Mouse (Mus musculus) heart, embryonic 14.5 days (tissue): Measurements from ENCODE around the gene Abcb9. TPM values are rescaled to one million over a fixed set of nuclear protein-coding genes. Genes with fewer than 3 reads are reported as not detected.

Source experiments
- ATAC-seq: fragments of 200-750 bp; cut with Nextera tagmentation; 2 replicates; pipeline ENCODE4 v1.8.0; 2017; ENCODE audit warnings: low read depth, moderate TSS enrichment; ENCODE audit not compliant: insufficient number of reproducible peaks, insufficient read depth, low FRiP score
- H3K27ac ChIP-seq, 2 experiments: fragments of 200-500 bp in 1 of 2; fragments of 300-500 bp in 1 of 2; sonication (generic) in 1 of 2; replicated peaks in 1 of 2; 2 replicates each; pipeline ENCODE4 v1.5.1; 2012 to 2014; ENCODE audit warnings: low read depth in 2 of 2, low read length in 2 of 2, control low read depth in 1 of 2, mild to moderate bottlenecking in 1 of 2, mixed read lengths in 1 of 2; ENCODE audit not compliant: control insufficient read depth in 1 of 2, insufficient read depth in 1 of 2
- H3K27me3 ChIP-seq: fragments of 300-500 bp; sonication (generic); 2 replicates; pipeline ENCODE4 v1.6.1; 2014; ENCODE audit warnings: mild to moderate bottlenecking, low read length, control low read depth; ENCODE audit not compliant: control insufficient read depth, insufficient read depth
- H3K36me3 ChIP-seq: fragments of 300-500 bp; sonication (generic); 2 replicates; pipeline ENCODE4 v1.6.1; 2014; ENCODE audit warnings: mild to moderate bottlenecking, control low read depth, low read length, mixed read lengths; ENCODE audit not compliant: control insufficient read depth, insufficient read depth
- H3K4me1 ChIP-seq, 2 experiments: fragments of 200-500 bp in 1 of 2; fragments of 300-500 bp in 1 of 2; sonication (generic) in 1 of 2; 2 replicates each; pipeline ENCODE4 v1.6.1; 2012 to 2014; ENCODE audit warnings: low read length in 2 of 2, control low read depth in 1 of 2, mixed read lengths in 1 of 2; ENCODE audit not compliant: control insufficient read depth in 2 of 2, insufficient read depth in 2 of 2
- H3K4me2 ChIP-seq: fragments of 300-500 bp; sonication (generic); 2 replicates; pipeline ENCODE4 v1.6.1; 2014; ENCODE audit warnings: mild to moderate bottlenecking, low read length
- H3K4me3 ChIP-seq, 2 experiments: fragments of 200-500 bp in 1 of 2; fragments of 300-500 bp in 1 of 2; sonication (generic) in 1 of 2; 2 replicates each; pipeline ENCODE4 v1.5.1; 2012 to 2014; ENCODE audit warnings: low read length in 2 of 2, mild to moderate bottlenecking in 2 of 2, control low read depth in 1 of 2, low read depth in 1 of 2, moderate library complexity in 1 of 2; ENCODE audit not compliant: control insufficient read depth in 1 of 2, insufficient read depth in 1 of 2
- H3K9ac ChIP-seq: fragments of 300-500 bp; sonication (generic); 2 replicates; pipeline ENCODE4 v1.6.1; 2014; ENCODE audit warnings: mild to moderate bottlenecking, low read length
- H3K9me3 ChIP-seq: fragments of 300-500 bp; sonication (generic); 2 replicates; pipeline ENCODE4 v1.6.1; 2016; ENCODE audit warnings: low read length, control low read depth; ENCODE audit not compliant: control insufficient read depth
- WGBS: fragments of 180-500 bp; shearing (Covaris S2); extraction: QIAGEN DNeasy Blood & Tissue Kit; methylation state at CpG from one replicate; pipeline ENCODE4 v1.1.7; 2014; 5-methylcytosine and 5-hydroxymethylcytosine counted together
- polyA plus RNA-seq: library from polyadenylated mRNA; unstranded; fragments of >200 nt; fragmentation: Nextera tagmentation; extraction: Ambion mirVana; gene quantifications from 2 replicates; pipeline ENCODE4 v1.2.1, GENCODE M21; 2014

Abcb9 gene
- polyA plus RNA-seq, 1 experiment from 2014 or later, result 0.97 TPM

DNA sequence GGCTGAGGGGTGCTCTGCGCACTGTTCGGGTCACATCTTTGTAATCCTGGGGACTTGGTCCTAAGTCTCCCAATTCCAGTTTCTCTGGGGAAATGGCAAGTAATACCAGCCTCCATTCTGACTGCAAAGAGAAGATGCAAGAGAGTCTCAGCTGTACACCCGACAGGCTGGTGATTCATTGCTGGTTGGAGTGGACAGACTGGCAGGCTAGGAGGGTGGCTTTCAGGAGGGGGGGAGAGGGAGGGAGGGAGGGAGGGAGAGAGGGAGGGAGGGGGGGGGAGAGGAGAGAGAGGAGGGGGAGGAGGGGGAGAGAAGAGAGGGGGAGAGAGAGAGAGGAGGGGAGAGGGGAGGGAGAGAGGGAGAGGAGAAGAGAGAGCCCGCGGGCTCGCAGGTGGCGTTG lies 19.9 kb upstream of the Abcb9 start:
- WGBS, result 22% methylated on average over 7 of the region's 7 CpGs
- peak overlapping the region; percentile 94 for H3K4me2 ChIP-seq
- H3K9me3 ChIP-seq, result no peaks in the 10 kb centered on the region
- no peak for ATAC-seq
- peaks cover 45% of the 10 kb centered on the region for H3K36me3 ChIP-seq
- peak overlapping the region; percentile 96 for H3K4me3 ChIP-seq
- H3K4me1 ChIP-seq, result peaks cover 18 to 19% of the 10 kb centered on the region in 2 experiments
- peak overlapping the region in 1 of 2 experiments; percentile 79; a peak in 2 of 4 replicates for H3K27ac ChIP-seq
- H3K9ac ChIP-seq, result peak overlapping the region; percentile 97
- H3K27me3 ChIP-seq, result no peaks in the 10 kb centered on the region

DNA sequence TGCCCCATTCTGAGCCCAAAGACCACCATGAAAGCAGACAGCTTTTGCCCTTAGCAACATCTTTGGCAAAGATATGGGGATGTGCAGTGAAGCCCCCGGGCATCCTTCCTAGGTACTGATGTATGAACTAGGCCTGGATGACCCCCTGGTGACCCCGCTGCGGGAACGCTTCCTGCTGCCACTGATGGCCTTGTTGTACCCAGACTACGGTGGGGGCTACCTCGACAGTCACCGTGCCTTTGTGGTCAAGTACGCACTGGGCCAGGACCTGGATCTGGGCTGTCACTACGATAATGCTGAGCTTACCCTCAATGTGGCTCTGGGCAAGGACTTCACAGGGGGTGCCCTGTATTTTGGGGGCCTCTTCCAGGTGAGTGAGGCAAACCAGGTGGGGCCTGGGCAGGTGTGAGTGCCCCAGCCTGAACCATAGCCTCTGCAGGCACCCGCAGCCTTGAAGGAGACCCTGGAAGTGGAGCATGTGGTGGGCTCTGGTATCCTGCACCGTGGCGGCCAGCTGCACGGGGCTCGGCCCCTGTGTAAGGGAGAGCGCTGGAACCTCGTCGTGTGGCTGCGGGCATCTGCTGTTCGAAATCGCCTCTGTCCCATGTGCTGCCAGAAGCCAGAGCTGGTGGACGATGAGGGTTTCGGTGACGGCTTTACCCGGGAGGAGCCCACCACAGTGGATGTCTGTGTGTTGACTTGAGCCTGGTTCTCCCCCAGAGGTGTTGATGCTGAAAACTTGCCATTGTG lies 18.9 kb upstream of the Abcb9 start:
- WGBS, result 91% methylated on average over 24 of the region's 24 CpGs
- no peak overlapping the region for H3K4me3 ChIP-seq
- no peaks in the 10 kb centered on the region for H3K27me3 ChIP-seq
- no peak overlapping the region for H3K4me2 ChIP-seq
- no peak overlapping the region for H3K9ac ChIP-seq
- H3K9me3 ChIP-seq, result no peaks in the 10 kb centered on the region
- ATAC-seq, result no peak
- peaks cover 18 to 19% of the 10 kb centered on the region in 2 experiments for H3K4me1 ChIP-seq
- H3K36me3 ChIP-seq, result peaks cover 34% of the 10 kb centered on the region
- H3K27ac ChIP-seq, result no peak overlapping the region

DNA sequence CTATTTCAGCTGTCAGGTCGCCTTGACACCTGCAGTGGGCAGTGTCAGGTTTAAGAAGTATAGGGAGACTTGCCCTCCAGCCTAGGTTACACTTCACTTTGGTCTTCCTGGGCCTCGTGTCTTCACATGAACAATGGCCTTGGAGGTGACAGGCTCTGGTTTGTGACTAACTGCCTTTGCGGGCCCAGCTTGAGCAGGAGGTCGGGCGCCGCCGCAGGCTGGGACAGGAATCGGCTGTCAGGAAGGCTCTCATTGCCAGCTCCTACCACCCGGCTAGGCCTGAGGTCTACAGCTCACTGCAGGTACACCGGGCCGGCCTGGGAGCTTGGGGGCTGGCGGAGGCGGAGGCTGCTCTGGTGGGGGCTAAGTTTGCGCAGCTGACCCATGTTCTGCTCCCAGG lies 17.4 kb upstream of the Abcb9 start:
- ATAC-seq, result no peak

DNA sequence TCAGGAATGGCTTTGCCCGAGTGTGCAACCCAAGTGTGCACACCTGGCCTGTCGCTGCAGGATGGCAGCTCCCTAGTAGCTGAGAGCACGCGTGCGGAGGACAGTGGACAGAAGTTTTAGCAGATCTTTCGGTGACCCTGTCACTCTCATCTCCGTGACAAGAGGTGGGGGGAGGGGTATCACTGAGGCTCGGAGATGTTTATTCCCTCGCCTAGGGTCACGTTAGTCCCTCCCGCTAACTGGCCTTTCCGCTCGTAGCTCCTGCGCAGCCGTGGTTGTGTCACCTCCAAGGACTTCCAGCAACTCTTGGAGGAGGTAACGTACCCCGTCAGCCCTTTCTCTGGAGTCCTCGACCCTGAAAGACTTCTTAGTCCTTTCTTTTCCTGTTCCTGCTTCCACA lies 16.9 kb upstream of the Abcb9 start:
- Histone ChIP-seq H3K27me3 (no peaks in the 10 kb centered on the region), H3K36me3 (peaks cover 15% of the 10 kb centered on the region; the same call in 1 of the 2 replicates), H3K9ac (peak overlapping the region; percentile 77), H3K4me2 (peak overlapping the region; percentile 88), H3K4me1 (peaks cover 18 to 19% of the 10 kb centered on the region in 2 experiments), H3K9me3 (no peaks in the 10 kb centered on the region), H3K4me3 (peak overlapping the region; percentile 79 to 81), H3K27ac (peak overlapping the region; percentile 18 to 88; a peak in 3 of 4 replicates)
- WGBS, result 3% methylated on average over 18 of the region's 18 CpGs
- ATAC-seq, result no peak

More for the DNA sequence above, 17.4 kb upstream of the Abcb9 start:
- Histone ChIP-seq H3K4me2 (peak overlapping the region; percentile 88), H3K9ac (peak overlapping the region; percentile 77), H3K36me3 (peaks cover 20% of the 10 kb centered on the region), H3K4me1 (peaks cover 18 to 19% of the 10 kb centered on the region in 2 experiments), H3K4me3 (peak overlapping the region; percentile 79 to 81), H3K27ac (peak overlapping the region; percentile 18 to 88; a peak in 2 of 4 replicates), H3K9me3 (no peaks in the 10 kb centered on the region), H3K27me3 (no peaks in the 10 kb centered on the region)
- 16% methylated on average over 14 of the region's 14 CpGs for WGBS

DNA sequence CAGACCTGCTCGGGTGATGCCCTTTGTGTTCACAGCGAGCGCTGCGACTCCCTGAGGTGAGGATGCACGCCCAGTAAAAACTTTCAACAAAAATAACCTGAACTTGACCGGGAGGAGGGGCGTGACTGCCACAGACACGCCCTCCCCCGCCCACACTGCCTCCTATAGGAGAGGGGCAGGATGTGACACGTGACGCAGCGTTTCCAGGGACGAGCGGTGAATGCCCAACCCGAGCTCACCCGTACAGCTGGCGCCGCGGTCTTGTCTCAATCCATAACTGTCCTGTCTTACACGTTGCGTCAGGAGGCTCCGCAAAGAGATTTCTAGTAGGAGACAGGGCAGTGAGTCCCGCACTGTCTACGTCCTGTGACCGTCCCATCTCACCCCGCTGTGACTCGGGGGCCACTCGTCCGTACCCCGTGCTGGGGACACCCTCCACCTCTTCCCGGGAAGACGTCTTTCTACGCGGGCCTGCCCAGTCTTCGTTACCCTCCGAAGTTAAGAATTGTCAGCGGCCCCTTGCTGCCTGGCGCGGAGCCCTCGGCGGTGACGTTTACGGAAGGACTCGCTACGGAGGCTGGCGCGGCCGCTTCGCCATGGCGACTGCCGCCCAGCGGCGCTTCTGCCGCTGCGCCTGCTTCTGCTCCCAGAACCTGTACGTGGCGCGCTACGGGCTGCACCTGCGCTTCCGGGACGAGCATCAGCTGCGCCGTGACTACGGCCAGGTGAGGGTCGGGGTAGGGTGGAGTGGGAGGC lies 16.3 kb upstream of the Abcb9 start, which contains the start of gene Ogfod2:
Gene Ogfod2, plus strand, starts transcription at position 556 of the 756 bp plus-strand sequence.
- Histone ChIP-seq H3K9me3 (no peaks in the 10 kb centered on the region), H3K9ac (peak within 1 kb of the TSS; percentile 77), H3K27ac (peak within 1 kb of the TSS; percentile 88 to 94), H3K36me3 (peaks cover 10% of the 10 kb centered on the region; the same call in 1 of the 2 replicates), H3K4me3 (peak within 1 kb of the TSS; percentile 79 to 81), H3K4me2 (peak within 1 kb of the TSS; percentile 88), H3K27me3 (no peaks in the 10 kb centered on the region), H3K4me1 (peaks cover 15 to 16% of the 10 kb centered on the region in 2 experiments)
- WGBS, result under 1% methylated on average over 66 of the region's 66 CpGs
- ATAC-seq, result peak; percentile 97

DNA sequence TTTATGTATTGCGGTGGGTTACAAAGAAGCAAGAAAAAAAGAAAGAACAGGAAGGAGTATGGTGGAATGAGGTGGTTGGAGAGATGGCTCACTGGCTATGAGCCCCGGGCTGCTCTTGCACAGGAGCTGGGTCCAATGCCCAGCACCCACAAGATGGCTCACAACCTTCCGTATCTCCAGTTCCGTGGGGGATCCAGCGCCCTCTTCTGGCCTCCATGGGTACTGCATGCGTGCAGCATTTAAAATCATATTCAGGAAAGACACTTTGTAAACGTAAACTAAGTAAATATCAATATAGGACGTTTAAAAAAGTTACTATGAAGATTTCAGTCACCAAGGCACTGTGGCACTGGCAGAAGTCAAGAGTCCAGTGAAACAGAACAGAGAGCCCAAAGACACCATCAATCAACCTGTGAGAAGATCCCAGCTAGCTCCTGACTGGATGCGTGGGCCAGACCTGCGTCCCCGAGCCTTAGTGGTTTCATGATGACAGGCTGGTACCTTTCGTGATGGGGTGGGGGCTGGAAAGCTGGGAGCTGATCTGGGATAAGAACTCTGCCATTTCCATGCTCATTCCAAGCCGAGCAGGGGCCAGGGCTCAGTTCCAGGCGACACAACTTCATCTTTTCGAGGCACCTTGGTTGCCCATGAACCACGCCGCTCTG lies 15.6 kb upstream of the Abcb9 start:
- H3K27ac ChIP-seq, result peak overlapping the region; percentile 71 to 88
- 30% methylated on average over 17 of the region's 17 CpGs for WGBS
- H3K4me1 ChIP-seq, result peaks cover 10 to 11% of the 10 kb centered on the region in 2 experiments
- no peaks in the 10 kb centered on the region for H3K27me3 ChIP-seq
- no peak for ATAC-seq
- H3K4me2 ChIP-seq, result peak overlapping the region; percentile 88
- H3K36me3 ChIP-seq, result peaks cover 10% of the 10 kb centered on the region; the same call in 1 of the 2 replicates
- H3K4me3 ChIP-seq, result peak overlapping the region; percentile 79 to 81
- peak overlapping the region; percentile 74 for H3K9ac ChIP-seq
- no peaks in the 10 kb centered on the region for H3K9me3 ChIP-seq

DNA sequence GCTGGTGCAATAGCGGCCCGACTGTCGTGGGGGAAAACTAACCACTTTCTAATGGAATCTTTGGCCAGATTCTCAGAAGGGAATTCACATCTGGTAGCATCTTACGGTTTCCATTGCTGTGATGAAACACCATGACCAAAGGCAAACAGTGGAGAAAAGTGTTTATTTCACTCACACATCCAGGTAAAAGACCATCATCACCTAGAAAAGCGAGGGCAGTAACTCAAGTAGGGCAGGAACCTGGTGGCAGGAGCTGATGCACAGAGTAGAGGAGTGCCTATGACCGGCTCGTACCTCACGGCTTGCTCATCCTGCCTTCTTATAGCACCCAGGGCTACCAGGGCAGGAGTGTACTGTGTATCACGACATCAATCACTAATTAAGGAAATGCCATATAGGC lies 8.0 kb upstream of the Abcb9 start:
- H3K4me2 ChIP-seq, result no peak overlapping the region
- H3K9me3 ChIP-seq, result 0 out of 2 replicates have a peak, but pooled peaks cover 3% of the 10 kb centered on the region
- H3K27ac ChIP-seq, result no peak overlapping the region
- H3K9ac ChIP-seq, result no peak overlapping the region
- no peak for ATAC-seq
- H3K27me3 ChIP-seq, result no peaks in the 10 kb centered on the region
- H3K36me3 ChIP-seq, result no peaks in the 10 kb centered on the region
- 93% methylated on average over 9 of the region's 9 CpGs for WGBS
- H3K4me1 ChIP-seq, result no peaks in the 10 kb centered on the region
- no peak overlapping the region for H3K4me3 ChIP-seq
